Mouse (Mus musculus) intestine, postnatal 0 days (tissue): ENCODE measurements at regions not wholly inside any gene's neighbourhood (a gene's known extent, or its start where the extent isn't known, plus 50 kb on each side); places are given as distances from the start of the nearest gene placed in this dataset.

Experiments used
- ATAC-seq: fragments of 200-750 bp; cut with Nextera tagmentation; 2 replicates; pipeline ENCODE4 v1.8.0; 2017; ENCODE audit warnings: mild to moderate bottlenecking, moderate TSS enrichment, moderate library complexity
- H3K27ac ChIP-seq: fragments of 300-500 bp; sonication (generic); 2 replicates; pipeline ENCODE4 v1.5.1; 2014; ENCODE audit warnings: mild to moderate bottlenecking, low read depth, low read length, moderate library complexity
- H3K27me3 ChIP-seq: fragments of 300-500 bp; sonication (generic); replicated peaks from 2 replicates; pipeline ENCODE4 v1.6.1; 2014; ENCODE audit warnings: low read length, mixed read lengths; ENCODE audit not compliant: control insufficient read depth, insufficient read depth
- H3K36me3 ChIP-seq: fragments of 300-500 bp; sonication (generic); 2 replicates; pipeline ENCODE4 v1.6.1; 2014; ENCODE audit warnings: mild to moderate bottlenecking, moderate library complexity; ENCODE audit not compliant: control insufficient read depth, insufficient read depth
- H3K4me1 ChIP-seq: fragments of 300-500 bp; sonication (generic); replicated peaks from 2 replicates; pipeline ENCODE4 v1.6.1; 2014; ENCODE audit warnings: antibody characterized with exemption, low read length, mixed read lengths; ENCODE audit not compliant: control insufficient read depth, insufficient read depth
- H3K4me2 ChIP-seq: fragments of 300-500 bp; sonication (generic); replicated peaks from 2 replicates; pipeline ENCODE4 v1.6.1; 2014; ENCODE audit warnings: low read depth, mild to moderate bottlenecking, moderate library complexity
- H3K4me3 ChIP-seq: fragments of 300-500 bp; sonication (generic); 2 replicates; pipeline ENCODE4 v1.5.1; 2014; ENCODE audit warnings: low read depth, low read length
- H3K9ac ChIP-seq: fragments of 300-500 bp; sonication (generic); 2 replicates; pipeline ENCODE4 v1.6.1; 2014; ENCODE audit warnings: mild to moderate bottlenecking, low read depth, low read length
- H3K9me3 ChIP-seq: fragments of 300-500 bp; sonication (generic); 2 replicates; pipeline ENCODE4 v1.6.1; 2016; ENCODE audit warnings: mixed run types; ENCODE audit not compliant: control insufficient read depth
- CTCF ChIP-seq: sonication (generic); IDR thresholded peaks from 2 replicates; pipeline ENCODE4 v1.5.1; 2016; ENCODE audit warnings: low read depth, mild to moderate bottlenecking, control low read depth, antibody characterized with exemption, moderate library complexity
- WGBS: fragments of 180-500 bp; shearing (Covaris S2); extraction: QIAGEN DNeasy Blood & Tissue Kit; methylation state at CpG from one replicate; pipeline ENCODE4 v1.1.7; 2014; 5-methylcytosine and 5-hydroxymethylcytosine counted together

GRCm38 (mm10) chr17:50388715-50389710 lies 95.6 kb upstream of the Dazl start:
- no peaks in the 10 kb centered on the region for H3K36me3 ChIP-seq
- WGBS, result 49% methylated on average over 12 of the region's 12 CpGs
- H3K4me3 ChIP-seq, result no peak overlapping the region
- H3K9ac ChIP-seq, result no peak overlapping the region
- H3K4me2 ChIP-seq, result no peak overlapping the region
- no peak for ATAC-seq
- no peak for TF ChIP-seq CTCF
- no peaks in the 10 kb centered on the region for H3K9me3 ChIP-seq
- H3K27ac ChIP-seq, result no peak overlapping the region
- no peaks in the 10 kb centered on the region for H3K4me1 ChIP-seq
- no peaks in the 10 kb centered on the region; the same call in 1 of the 2 replicates for H3K27me3 ChIP-seq

- H3K4me2 ChIP-seq, result no peak overlapping the region
- no peak for TF ChIP-seq CTCF
- no peaks in the 10 kb centered on the region for H3K4me1 ChIP-seq
- H3K9ac ChIP-seq, result no peak overlapping the region
- no peaks in the 10 kb centered on the region for H3K9me3 ChIP-seq
- whole genome bisulfite sequencing, result 94% methylated on average over 1 of the region's 1 CpGs
- no peak for ATAC-seq
- H3K36me3 ChIP-seq, result no peaks in the 10 kb centered on the region
- no peak overlapping the region for H3K4me3 ChIP-seq
- H3K27ac ChIP-seq, result no peak overlapping the region
- no peaks in the 10 kb centered on the region; the same call in 1 of the 2 replicates for H3K27me3 ChIP-seq
These were observed 96.7 kb upstream of the Dazl start for GRCm38 (mm10) chr17:50390151-50390550.

GRCm38 (mm10) chr17:50391207-50391606 lies 97.8 kb upstream of the Dazl start:
- no peaks in the 10 kb centered on the region for H3K4me1 ChIP-seq
- no peak overlapping the region for H3K27ac ChIP-seq
- H3K4me3 ChIP-seq, result no peak overlapping the region
- H3K9ac ChIP-seq, result no peak overlapping the region
- H3K27me3 ChIP-seq, result no peaks in the 10 kb centered on the region; the same call in 1 of the 2 replicates
- no peak overlapping the region for H3K4me2 ChIP-seq
- 85% methylated on average over 4 of the region's 4 CpGs for WGBS
- no peaks in the 10 kb centered on the region for H3K36me3 ChIP-seq
- no peak for ATAC-seq
- H3K9me3 ChIP-seq, result no peaks in the 10 kb centered on the region
- TF ChIP-seq CTCF, result no peak

- H3K27me3 ChIP-seq, result no peaks in the 10 kb centered on the region; the same call in 1 of the 2 replicates
- TF ChIP-seq CTCF, result no peak
- H3K4me1 ChIP-seq, result no peaks in the 10 kb centered on the region
- no peak overlapping the region for H3K9ac ChIP-seq
- no peak for ATAC-seq
- H3K27ac ChIP-seq, result no peak overlapping the region
- no peak overlapping the region for H3K4me2 ChIP-seq
- H3K36me3 ChIP-seq, result no peaks in the 10 kb centered on the region
- WGBS, result 95% methylated on average over 11 of the region's 11 CpGs
- H3K9me3 ChIP-seq, result no peaks in the 10 kb centered on the region
- no peak overlapping the region for H3K4me3 ChIP-seq
These were observed 98.6 kb upstream of the Dazl start for GRCm38 (mm10) chr17:50391996-50392395.

GRCm38 (mm10) chr17:50392428-50392827 lies 99.0 kb upstream of the Dazl start:
- H3K27me3 ChIP-seq, result no peaks in the 10 kb centered on the region; the same call in 1 of the 2 replicates
- no peaks in the 10 kb centered on the region for H3K36me3 ChIP-seq
- 96% methylated on average over 6 of the region's 6 CpGs for WGBS
- no peak overlapping the region for H3K9ac ChIP-seq
- no peak overlapping the region for H3K4me3 ChIP-seq
- H3K9me3 ChIP-seq, result no peaks in the 10 kb centered on the region
- ATAC-seq, result no peak
- no peak overlapping the region for H3K4me2 ChIP-seq
- no peaks in the 10 kb centered on the region for H3K4me1 ChIP-seq
- H3K27ac ChIP-seq, result no peak overlapping the region
- TF ChIP-seq CTCF, result no peak

GRCm38 (mm10) chr17:50392966-50393365 lies 99.5 kb upstream of the Dazl start:
- ATAC-seq, result no peak
- no peaks in the 10 kb centered on the region; the same call in 1 of the 2 replicates for H3K27me3 ChIP-seq
- no peak overlapping the region for H3K4me3 ChIP-seq
- TF ChIP-seq CTCF, result no peak
- no peaks in the 10 kb centered on the region for H3K36me3 ChIP-seq
- no peak overlapping the region for H3K4me2 ChIP-seq
- H3K4me1 ChIP-seq, result no peaks in the 10 kb centered on the region
- 82% methylated on average over 2 of the region's 2 CpGs for WGBS
- H3K9ac ChIP-seq, result no peak overlapping the region
- H3K9me3 ChIP-seq, result no peaks in the 10 kb centered on the region
- no peak overlapping the region for H3K27ac ChIP-seq
